Mouse (Mus musculus) testis, adult 2 months (tissue): Measurements from ENCODE around the gene Fam213b.

Experiments
- CTCF ChIP-seq: fragments of 200-500 bp; IDR thresholded peaks from 2 replicates; pipeline ENCODE4 v1.5.1; 2012; ENCODE audit warnings: low read depth, mild to moderate bottlenecking, inconsistent platforms, low read length, moderate library complexity; ENCODE audit not compliant: control insufficient read depth, insufficient read depth, insufficient replicate concordance
- POLR2A ChIP-seq: fragments of 200-500 bp; IDR thresholded peaks from 2 replicates; pipeline ENCODE4 v1.6.1; 2012; ENCODE audit warnings: low read depth, mild to moderate bottlenecking, inconsistent platforms, low read length, moderate library complexity; ENCODE audit not compliant: control insufficient read depth

GRCm38 (mm10) chr4:154946319-154946718, 47.4 kb upstream of the Fam213b start:
- no peak for TF ChIP-seq POLR2A
- no peak for TF ChIP-seq CTCF
